Mouse (Mus musculus) testis, adult 2 months (tissue): ENCODE results near the gene Fignl1.

Experiments used
- CTCF ChIP-seq: fragments of 200-500 bp; IDR thresholded peaks from 2 replicates; pipeline ENCODE4 v1.5.1; 2012; ENCODE audit warnings: low read depth, mild to moderate bottlenecking, inconsistent platforms, low read length, moderate library complexity; ENCODE audit not compliant: control insufficient read depth, insufficient read depth, insufficient replicate concordance
- POLR2A ChIP-seq: fragments of 200-500 bp; IDR thresholded peaks from 2 replicates; pipeline ENCODE4 v1.6.1; 2012; ENCODE audit warnings: low read depth, mild to moderate bottlenecking, inconsistent platforms, low read length, moderate library complexity; ENCODE audit not compliant: control insufficient read depth

- TF ChIP-seq CTCF (no peak), POLR2A (no peak)
Measured at GRCm38 (mm10) chr11:11815737-11816136, 7.0 kb upstream of the Fignl1 start.
